Mouse (Mus musculus) stomach, postnatal 0 days (tissue): ENCODE data around the gene Osbp2. TPM values are rescaled to one million over a fixed set of nuclear protein-coding genes. Genes with fewer than 3 reads are reported as not detected.

Experiments
- ATAC-seq: fragments of 200-750 bp; cut with Nextera tagmentation; 2 replicates; pipeline ENCODE4 v1.8.0; 2017; ENCODE audit not compliant: low FRiP score, low TSS enrichment
- DNase-seq: peaks from one replicate; pipeline ENCODE4 v3.0.0-alpha.2; 2016; ENCODE audit warnings: low spot score
- H3K27ac ChIP-seq: fragments of 300-500 bp; sonication (generic); replicated peaks from 2 replicates; pipeline ENCODE4 v1.5.1; 2014; ENCODE audit warnings: mild to moderate bottlenecking, control low read depth
- H3K27me3 ChIP-seq: fragments of 300-500 bp; sonication (generic); 2 replicates; pipeline ENCODE4 v1.6.1; 2014; ENCODE audit warnings: low read length; ENCODE audit not compliant: control insufficient read depth, insufficient read depth
- H3K36me3 ChIP-seq: fragments of 300-500 bp; sonication (generic); 2 replicates; pipeline ENCODE4 v1.6.1; 2014; ENCODE audit warnings: low read length, mixed read lengths; ENCODE audit not compliant: control insufficient read depth, insufficient read depth
- H3K4me1 ChIP-seq: fragments of 300-500 bp; sonication (generic); replicated peaks from 2 replicates; pipeline ENCODE4 v1.6.1; 2014; ENCODE audit warnings: antibody characterized with exemption; ENCODE audit not compliant: control insufficient read depth, insufficient read depth
- H3K4me2 ChIP-seq: fragments of 300-500 bp; sonication (generic); replicated peaks from 2 replicates; pipeline ENCODE4 v1.6.1; 2014; ENCODE audit warnings: low read depth, mild to moderate bottlenecking, control low read depth, moderate library complexity
- H3K4me3 ChIP-seq: fragments of 300-500 bp; sonication (generic); 2 replicates; pipeline ENCODE4 v1.5.1; 2014; ENCODE audit warnings: low read depth, low read length, control low read depth
- H3K9ac ChIP-seq: fragments of 300-500 bp; sonication (generic); 2 replicates; pipeline ENCODE4 v1.6.1; 2014; ENCODE audit warnings: mild to moderate bottlenecking, low read length, control low read depth, mixed read lengths
- H3K9me3 ChIP-seq: fragments of 300-500 bp; sonication (generic); 2 replicates; pipeline ENCODE4 v1.6.1; 2016; ENCODE audit warnings: low read length; ENCODE audit not compliant: control insufficient read depth
- CTCF ChIP-seq: IDR thresholded peaks from 2 replicates; pipeline ENCODE4 v1.5.1; 2016; ENCODE audit warnings: antibody characterized with exemption, low read depth, mild to moderate bottlenecking, moderate library complexity
- EP300 ChIP-seq: optimal IDR thresholded peaks from 2 replicates; pipeline ENCODE3; 2016; ENCODE audit warnings: antibody characterized with exemption
- WGBS: fragments of 180-500 bp; shearing (Covaris S2); extraction: QIAGEN DNeasy Blood & Tissue Kit; methylation state at CpG from one replicate; pipeline ENCODE4 v1.1.7; 2014; 5-methylcytosine and 5-hydroxymethylcytosine counted together
- polyA plus RNA-seq: library from polyadenylated mRNA; unstranded; fragments of >200 nt; fragmentation: Nextera tagmentation; extraction: Ambion mirVana; gene quantifications from 2 replicates; pipeline ENCODE4 v1.2.1, GENCODE M21; 2015

Gene Osbp2
- polyA plus RNA-seq, 1 experiment from 2014 or later, result 0.42 TPM

- TF ChIP-seq CTCF, result no peak
- no peak for TF ChIP-seq EP300
- Histone ChIP-seq H3K4me3 (no peak overlapping the region), H3K9ac (no peak overlapping the region), H3K27me3 (no peaks in the 10 kb centered on the region), H3K4me1 (no peaks in the 10 kb centered on the region), H3K9me3 (no peaks in the 10 kb centered on the region), H3K36me3 (no peaks in the 10 kb centered on the region), H3K27ac (no peak overlapping the region), H3K4me2 (no peak overlapping the region)
- no peak for ATAC-seq
- WGBS, result 76% methylated on average over 17 of the region's 17 CpGs
- no peak for DNase-seq
Measured at GRCm38 (mm10) chr11:3843943-3844734, 19.6 kb downstream of the Osbp2 start.

- no peaks in the 10 kb centered on the region for H3K27me3 ChIP-seq
- H3K27ac ChIP-seq, result no peak overlapping the region
- H3K36me3 ChIP-seq, result no peaks in the 10 kb centered on the region
- DNase-seq (no peak), ATAC-seq (no peak)
- TF ChIP-seq EP300 (no peak), CTCF (no peak)
- H3K4me3 ChIP-seq, result no peak overlapping the region
- H3K9ac ChIP-seq, result no peak overlapping the region
- 72% methylated on average over 4 of the region's 4 CpGs for WGBS
- H3K4me1 ChIP-seq, result no peaks in the 10 kb centered on the region
- H3K4me2 ChIP-seq, result no peak overlapping the region
- H3K9me3 ChIP-seq, result no peaks in the 10 kb centered on the region
Measured at GRCm38 (mm10) chr11:3835271-3835670, 28.4 kb downstream of the Osbp2 start.

- Histone ChIP-seq H3K27ac (no peak overlapping the region), H3K4me1 (no peaks in the 10 kb centered on the region), H3K4me3 (no peak overlapping the region), H3K27me3 (no peaks in the 10 kb centered on the region), H3K36me3 (no peaks in the 10 kb centered on the region), H3K9me3 (no peaks in the 10 kb centered on the region), H3K9ac (no peak overlapping the region), H3K4me2 (0 out of 2 replicates have a peak overlapping the region, but pooled peaks have one; percentile 11)
- peak; percentile 81 for TF ChIP-seq CTCF
- TF ChIP-seq EP300, result no peak
- ATAC-seq, result peak; percentile 71
- 43% methylated on average over 13 of the region's 13 CpGs for WGBS
- peak; percentile 67 for DNase-seq
Measured at GRCm38 (mm10) chr11:3834421-3835098, 29.1 kb downstream of the Osbp2 start.

GRCm38 (mm10) chr11:3833544-3834420 is 29.9 kb downstream of the Osbp2 start:
- Histone ChIP-seq H3K9me3 (no peaks in the 10 kb centered on the region), H3K36me3 (no peaks in the 10 kb centered on the region), H3K4me1 (no peaks in the 10 kb centered on the region), H3K4me2 (0 out of 2 replicates have a peak overlapping the region, but pooled peaks have one; percentile 11), H3K9ac (no peak overlapping the region), H3K27me3 (no peaks in the 10 kb centered on the region), H3K27ac (no peak overlapping the region), H3K4me3 (no peak overlapping the region)
- DNase-seq, result no peak
- peak; percentile 24 for ATAC-seq
- no peak for TF ChIP-seq CTCF
- no peak for TF ChIP-seq EP300
- WGBS, result 44% methylated on average over 21 of the region's 21 CpGs

- 35% methylated on average over 6 of the region's 6 CpGs for WGBS
- Histone ChIP-seq H3K27me3 (no peaks in the 10 kb centered on the region), H3K27ac (no peak overlapping the region), H3K36me3 (no peaks in the 10 kb centered on the region), H3K4me1 (no peaks in the 10 kb centered on the region), H3K9ac (no peak overlapping the region), H3K4me3 (no peak overlapping the region), H3K4me2 (no peak overlapping the region), H3K9me3 (no peaks in the 10 kb centered on the region)
- TF ChIP-seq EP300 (no peak), CTCF (peak; percentile 69)
- ATAC-seq, result no peak
- peak; percentile 23 for DNase-seq
Measured at GRCm38 (mm10) chr11:3832193-3832901, 31.4 kb downstream of the Osbp2 start.
